Mouse (Mus musculus) heart, adult 2 months (tissue): ENCODE results near the gene Fto. TPM values are rescaled to one million over a fixed set of nuclear protein-coding genes. Genes with fewer than 3 reads are reported as not detected.

Experiments
- DNase-seq, 2 experiments: peaks; one replicate each; pipeline ENCODE4 v3.0.0; 2021
- H3K27ac ChIP-seq: fragments of 200-600 bp; 2 replicates; pipeline ENCODE4 v1.8.1; 2022
- H3K27me3 ChIP-seq: fragments of 200-500 bp; 2 replicates; pipeline ENCODE4 v1.6.1; 2012; ENCODE audit warnings: mild to moderate bottlenecking, low read length, inconsistent platforms, mixed read lengths; ENCODE audit not compliant: control insufficient read depth, insufficient read depth
- H3K36me3 ChIP-seq: fragments of 200-500 bp; 2 replicates; pipeline ENCODE4 v1.6.1; 2012; ENCODE audit warnings: low read length, inconsistent platforms; ENCODE audit not compliant: control insufficient read depth, insufficient read depth
- H3K4me1 ChIP-seq: fragments of 200-500 bp; 2 replicates; pipeline ENCODE4 v1.6.1; 2011; ENCODE audit warnings: low read length; ENCODE audit not compliant: control insufficient read depth, insufficient read depth
- H3K4me3 ChIP-seq: fragments of 200-600 bp; 2 replicates; pipeline ENCODE4 v1.8.1; 2022
- H3K79me2 ChIP-seq: fragments of 200-500 bp; replicated peaks from 2 replicates; pipeline ENCODE4 v1.6.1; 2012; ENCODE audit warnings: mild to moderate bottlenecking, inconsistent platforms, low read length, moderate library complexity, mixed read lengths; ENCODE audit not compliant: control insufficient read depth, insufficient read depth
- H3K9ac ChIP-seq: fragments of 200-500 bp; 2 replicates; pipeline ENCODE4 v1.6.1; 2012; ENCODE audit warnings: low read depth, mild to moderate bottlenecking, control low read depth, inconsistent platforms, low read length, mixed read lengths
- CTCF ChIP-seq: fragments of 200-600 bp; IDR thresholded peaks from 2 replicates; pipeline ENCODE4 v1.8.1; 2022; ENCODE audit warnings: antibody characterized with exemption, mild to moderate bottlenecking, moderate library complexity
- EP300 ChIP-seq: fragments of 200-500 bp; IDR thresholded peaks from 2 replicates; pipeline ENCODE4 v1.6.1; 2011; ENCODE audit warnings: low read depth, low read length, control low read depth; ENCODE audit not compliant: insufficient read depth
- POLR2A ChIP-seq: fragments of 200-500 bp; IDR thresholded peaks from 2 replicates; pipeline ENCODE4 v1.6.1; 2011; ENCODE audit warnings: mild to moderate bottlenecking, low read depth, low read length, control low read depth; ENCODE audit not compliant: insufficient read depth
- WGBS: fragments of 180-500 bp; shearing (Covaris S2); methylation state at CpG from one replicate; pipeline ENCODE4 v1.1.7; 2018; 5-methylcytosine and 5-hydroxymethylcytosine counted together
- intact Hi-C: fragments of 180-260 bp; cut with DNase I; formaldehyde crosslinking; loops from one replicate; pipeline ENCODE4 v1.15.1; 2025
- polyA plus RNA-seq: library from polyadenylated mRNA; depleted of rRNA; stranded (reverse); fragments of >200 nt; gene quantifications from 2 replicates; pipeline ENCODE4 v1.2.3, GENCODE M21; 2012
- total RNA-seq, 2 experiments: library from RNA; stranded (reverse); gene quantifications; 2 replicates each; pipeline ENCODE4 v1.2.3; 2021

The Fto gene
- total and polyA plus RNA-seq, 3 experiments: 41.3 to 65.1 (median 57.6) TPM

DNA sequence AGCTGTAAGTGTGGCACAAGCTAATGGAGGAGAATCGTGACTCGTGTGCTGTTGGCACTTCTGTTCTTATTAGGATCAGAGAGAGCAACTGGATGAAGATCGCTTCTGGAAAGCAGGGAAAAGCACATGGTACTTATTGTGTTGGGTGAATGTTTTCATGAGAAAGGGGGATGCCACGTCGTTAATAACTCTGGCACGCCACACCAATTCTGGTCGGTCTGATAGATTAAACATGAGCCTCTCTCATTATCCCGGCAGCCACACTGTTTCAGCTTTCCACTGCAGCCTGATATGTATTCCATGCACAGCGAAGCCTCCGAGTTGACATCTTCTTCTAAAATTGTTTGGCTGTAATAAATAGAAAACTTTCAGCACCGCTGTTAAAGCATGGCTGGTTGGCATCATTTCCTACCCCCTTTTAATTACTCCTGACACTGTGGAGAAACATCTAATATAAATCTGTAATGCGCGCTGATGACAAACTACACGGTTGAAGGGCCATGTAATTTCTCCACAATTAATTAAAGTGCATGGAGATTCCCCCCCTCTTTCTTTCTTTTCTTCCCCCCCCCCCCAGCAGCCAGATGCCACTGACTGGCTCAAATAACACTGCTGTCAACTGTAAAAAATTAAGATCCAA, 298.5 kb downstream of the Fto start:
- no peak overlapping the region for H3K4me3 ChIP-seq
- H3K27me3 ChIP-seq: no peaks in the 10 kb centered on the region
- no peak for TF ChIP-seq POLR2A
- no peak for TF ChIP-seq CTCF
- TF ChIP-seq EP300: no peak
- no peak for DNase-seq
- H3K79me2 ChIP-seq: no peaks in the 10 kb centered on the region
- H3K9ac ChIP-seq: no peak overlapping the region
- WGBS: 89% methylated on average over 14 of the region's 14 CpGs
- intact Hi-C loops: loop anchor here (5.0 kb wide), 1 partner anchor 80 kb away; no protein-coding TSS in a partner anchor
- no peaks in the 10 kb centered on the region for H3K4me1 ChIP-seq
- no peaks in the 10 kb centered on the region for H3K36me3 ChIP-seq
- no peak overlapping the region for H3K27ac ChIP-seq

- no peaks in the 10 kb centered on the region for H3K27me3 ChIP-seq
- no peak overlapping the region for H3K4me3 ChIP-seq
- intact Hi-C loops: loop anchor here (5.0 kb wide), 1 partner anchor 80 kb away; no protein-coding TSS in a partner anchor
- H3K36me3 ChIP-seq: no peaks in the 10 kb centered on the region
- no peak overlapping the region for H3K27ac ChIP-seq
- H3K79me2 ChIP-seq: no peaks in the 10 kb centered on the region
- no peak overlapping the region for H3K9ac ChIP-seq
- no peaks in the 10 kb centered on the region for H3K4me1 ChIP-seq
- 73% methylated on average over 18 of the region's 18 CpGs for WGBS
- TF ChIP-seq POLR2A: no peak
- no peak for TF ChIP-seq CTCF
- no peak for TF ChIP-seq EP300
- DNase-seq: no peak
These were observed 299.2 kb downstream of the Fto start for GRCm38 (mm10) chr8:91612387-91613130.

DNA sequence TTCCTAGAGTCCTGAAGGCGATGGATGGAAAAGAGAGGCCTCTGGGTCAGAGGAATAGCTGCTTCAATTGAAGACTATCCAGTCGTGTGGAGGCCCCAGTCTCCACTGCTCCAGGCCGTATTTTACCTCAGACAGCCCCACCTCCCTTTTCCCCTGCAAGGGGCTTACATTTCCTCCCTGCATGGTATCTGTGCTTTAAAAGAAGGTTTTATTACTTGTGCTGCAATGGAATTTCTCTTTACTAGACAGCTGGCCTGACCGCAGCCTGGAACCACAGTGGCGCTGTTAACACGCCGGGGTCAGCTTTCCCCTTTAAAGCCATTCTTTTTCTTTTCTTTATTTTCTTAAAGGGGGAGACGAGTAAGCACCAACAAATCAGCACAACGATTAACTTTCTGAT, 300.3 kb downstream of the Fto start:
- Histone ChIP-seq H3K79me2 (no peaks in the 10 kb centered on the region), H3K9ac (no peak overlapping the region), H3K27me3 (no peaks in the 10 kb centered on the region), H3K4me1 (no peaks in the 10 kb centered on the region), H3K36me3 (no peaks in the 10 kb centered on the region), H3K4me3 (no peak overlapping the region), H3K27ac (no peak overlapping the region)
- 76% methylated on average over 9 of the region's 9 CpGs for WGBS
- intact Hi-C loops: loop anchor here (5.0 kb wide), 1 partner anchor 81 kb away; no protein-coding TSS in a partner anchor
- TF ChIP-seq EP300: no peak
- no peak for DNase-seq

GRCm38 (mm10) chr8:91615196-91615595, 301.9 kb downstream of the Fto start:
- Histone ChIP-seq H3K79me2 (no peaks in the 10 kb centered on the region), H3K36me3 (no peaks in the 10 kb centered on the region), H3K27ac (no peak overlapping the region), H3K9ac (no peak overlapping the region), H3K27me3 (no peaks in the 10 kb centered on the region), H3K4me1 (no peaks in the 10 kb centered on the region), H3K4me3 (no peak overlapping the region)
- DNase-seq: no peak
- 81% methylated on average over 8 of the region's 8 CpGs for WGBS
- intact Hi-C loops: no loop called here
- no peak for TF ChIP-seq POLR2A
- TF ChIP-seq EP300: no peak
- no peak for TF ChIP-seq CTCF

DNA sequence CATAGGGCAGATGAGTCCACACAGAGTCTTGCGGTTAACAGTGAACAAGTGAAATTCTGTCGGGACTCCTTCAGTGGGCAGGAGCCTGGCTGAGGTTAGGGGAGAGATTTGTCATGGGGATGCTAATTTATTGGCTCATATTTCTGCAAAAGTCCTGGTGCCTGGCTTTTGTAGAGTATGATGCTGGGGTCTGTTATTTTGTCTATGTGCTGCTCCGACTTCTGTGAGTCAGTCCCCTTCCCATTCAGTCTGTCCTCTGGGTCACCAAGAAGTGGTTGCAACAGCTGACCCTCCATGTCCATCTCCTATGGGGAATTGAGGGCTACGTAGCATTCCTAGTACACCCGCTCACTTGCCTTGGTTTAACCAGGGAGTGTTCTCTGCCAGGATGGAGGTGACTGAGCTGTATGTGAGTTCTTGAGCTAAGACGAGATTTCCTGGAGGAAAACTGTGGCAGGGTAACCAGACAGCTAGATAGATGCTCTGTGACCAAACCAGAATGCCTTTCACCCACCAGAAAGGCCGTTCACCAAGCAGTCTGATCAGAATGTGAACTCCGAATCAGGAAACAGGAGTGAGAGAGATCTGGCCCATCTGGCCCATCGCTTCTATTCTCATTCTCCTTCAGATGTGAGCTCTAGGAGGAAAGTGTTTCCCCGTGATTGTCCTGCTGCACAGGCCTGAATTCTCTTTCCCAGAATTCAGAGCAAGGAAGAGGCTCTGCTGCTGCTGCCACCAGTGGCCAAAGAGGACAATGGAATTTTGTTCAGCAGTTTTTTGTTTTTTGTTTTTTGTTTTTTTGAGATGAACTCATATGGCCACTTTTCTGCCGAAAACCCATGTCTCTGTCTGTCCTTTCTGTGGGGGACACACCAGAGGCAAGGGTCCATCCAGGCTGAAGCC, 302.7 kb downstream of the Fto start:
- DNase-seq: no peak
- WGBS: 86% methylated on average over 11 of the region's 11 CpGs
- TF ChIP-seq POLR2A (no peak), EP300 (no peak), CTCF (no peak)
- no peak overlapping the region for H3K4me3 ChIP-seq
- intact Hi-C loops: no loop called here
- no peaks in the 10 kb centered on the region for H3K36me3 ChIP-seq
- no peaks in the 10 kb centered on the region for H3K27me3 ChIP-seq
- no peaks in the 10 kb centered on the region for H3K79me2 ChIP-seq
- H3K9ac ChIP-seq: no peak overlapping the region
- no peak overlapping the region for H3K27ac ChIP-seq
- no peaks in the 10 kb centered on the region for H3K4me1 ChIP-seq

- H3K27me3 ChIP-seq: no peaks in the 10 kb centered on the region
- H3K4me3 ChIP-seq: no peak overlapping the region
- intact Hi-C loops: no loop called here
- DNase-seq: no peak
- WGBS: 81% methylated on average over 5 of the region's 5 CpGs
- H3K79me2 ChIP-seq: no peaks in the 10 kb centered on the region
- H3K36me3 ChIP-seq: no peaks in the 10 kb centered on the region
- H3K4me1 ChIP-seq: no peaks in the 10 kb centered on the region
- no peak overlapping the region for H3K9ac ChIP-seq
- H3K27ac ChIP-seq: no peak overlapping the region
- no peak for TF ChIP-seq EP300
- no peak for TF ChIP-seq CTCF
- no peak for TF ChIP-seq POLR2A
These were observed 304.4 kb downstream of the Fto start for GRCm38 (mm10) chr8:91617772-91618171.
